Mouse (Mus musculus) myocyte (in vitro differentiated cells): Measurements from ENCODE around the gene Prickle4. TPM values are rescaled to one million over a fixed set of nuclear protein-coding genes. Genes with fewer than 3 reads are reported as not detected.
A peak's percentile ranks its signal among the peaks of the same experiment; 100 is the strongest.

Source experiments
- H3K27me3 ChIP-seq: one replicate; pipeline ENCODE4 v1.6.1; 2011; ENCODE audit not compliant: control insufficient read depth, insufficient read depth, insufficient read length
- H3K36me3 ChIP-seq: one replicate; pipeline ENCODE4 v1.6.1; 2011; ENCODE audit not compliant: control insufficient read depth, insufficient read depth
- H3K4me2 ChIP-seq: one replicate; pipeline ENCODE4 v1.6.1; 2011; ENCODE audit warnings: low read depth, control low read depth
- H3K4me3 ChIP-seq: one replicate; pipeline ENCODE4 v1.5.1; 2011; ENCODE audit warnings: mild to moderate bottlenecking, control low read depth, moderate library complexity
- H3K79me2 ChIP-seq: one replicate; pipeline ENCODE4 v1.6.1; 2011; ENCODE audit not compliant: control insufficient read depth, insufficient read depth
- H3ac ChIP-seq: one replicate; pipeline ENCODE4 v1.6.1; 2011; ENCODE audit not compliant: control insufficient read depth, insufficient read length
- CEBPB ChIP-seq: IDR thresholded peaks from 2 replicates; pipeline ENCODE4 v1.6.1; 2011; ENCODE audit warnings: mild to moderate bottlenecking, moderate library complexity; ENCODE audit not compliant: poor library complexity, insufficient read depth, severe bottlenecking
- E2F4 ChIP-seq: IDR thresholded peaks from one replicate; pipeline ENCODE4 v1.6.1; 2011; ENCODE audit warnings: mild to moderate bottlenecking, control low read depth, moderate library complexity; ENCODE audit not compliant: insufficient read depth
- MAX ChIP-seq: IDR thresholded peaks from one replicate; pipeline ENCODE4 v1.6.1; 2011; ENCODE audit warnings: low read depth, mild to moderate bottlenecking, control low read depth
- MYOD1 ChIP-seq, 3 experiments: IDR thresholded peaks; one replicate each; pipeline ENCODE4 v1.6.1; 2011; ENCODE audit warnings: control low read depth in 2 of 3, low read depth in 2 of 3, mild to moderate bottlenecking in 2 of 3, moderate library complexity in 1 of 3; ENCODE audit not compliant: insufficient read length in 2 of 3, control insufficient read depth in 1 of 3
- MYOG ChIP-seq, 3 experiments: IDR thresholded peaks; one replicate each; pipeline ENCODE4 v1.6.1; 2011; ENCODE audit warnings: control low read depth in 2 of 3, low read depth in 2 of 3, mild to moderate bottlenecking in 2 of 3; ENCODE audit not compliant: insufficient read length in 2 of 3, control insufficient read depth in 1 of 3, insufficient read depth in 1 of 3
- POLR2A ChIP-seq: IDR thresholded peaks from one replicate; pipeline ENCODE4 v1.6.1; 2011; ENCODE audit warnings: low read depth, mild to moderate bottlenecking, control low read depth, moderate library complexity; ENCODE audit not compliant: insufficient read length
- POLR2AphosphoS2 ChIP-seq: IDR thresholded peaks from one replicate; pipeline ENCODE4 v1.6.1; 2011; ENCODE audit warnings: low read depth, control low read depth; ENCODE audit not compliant: insufficient read length
- REST ChIP-seq: IDR thresholded peaks from one replicate; pipeline ENCODE4 v1.6.1; 2011; ENCODE audit warnings: mild to moderate bottlenecking, control low read depth, moderate library complexity; ENCODE audit not compliant: insufficient read depth, insufficient read length
- SRF ChIP-seq: IDR thresholded peaks from one replicate; pipeline ENCODE4 v1.6.1; 2011; ENCODE audit warnings: low read depth; ENCODE audit not compliant: control insufficient read depth, insufficient read length
- TCF12 ChIP-seq: IDR thresholded peaks from one replicate; pipeline ENCODE4 v1.6.1; 2011; ENCODE audit warnings: mild to moderate bottlenecking, control low read depth; ENCODE audit not compliant: poor library complexity, insufficient read depth, severe bottlenecking
- TCF3 ChIP-seq: IDR thresholded peaks from one replicate; pipeline ENCODE4 v1.6.1; 2011; ENCODE audit warnings: low read depth, control low read depth; ENCODE audit not compliant: insufficient read length
- USF1 ChIP-seq: IDR thresholded peaks from one replicate; pipeline ENCODE4 v1.6.1; 2011; ENCODE audit warnings: low read depth, mild to moderate bottlenecking, control low read depth, moderate library complexity
- polyA plus RNA-seq: library from polyadenylated mRNA; unstranded; fragments of >200 nt; fragmentation: generic; extraction: Trizol; gene quantifications from one replicate; pipeline ENCODE4 v1.2.1, GENCODE M21; 2012; ENCODE audit warnings: missing spikeins

The Prickle4 gene
- polyA plus RNA-seq, 1 experiment = 0.32 TPM

DNA sequence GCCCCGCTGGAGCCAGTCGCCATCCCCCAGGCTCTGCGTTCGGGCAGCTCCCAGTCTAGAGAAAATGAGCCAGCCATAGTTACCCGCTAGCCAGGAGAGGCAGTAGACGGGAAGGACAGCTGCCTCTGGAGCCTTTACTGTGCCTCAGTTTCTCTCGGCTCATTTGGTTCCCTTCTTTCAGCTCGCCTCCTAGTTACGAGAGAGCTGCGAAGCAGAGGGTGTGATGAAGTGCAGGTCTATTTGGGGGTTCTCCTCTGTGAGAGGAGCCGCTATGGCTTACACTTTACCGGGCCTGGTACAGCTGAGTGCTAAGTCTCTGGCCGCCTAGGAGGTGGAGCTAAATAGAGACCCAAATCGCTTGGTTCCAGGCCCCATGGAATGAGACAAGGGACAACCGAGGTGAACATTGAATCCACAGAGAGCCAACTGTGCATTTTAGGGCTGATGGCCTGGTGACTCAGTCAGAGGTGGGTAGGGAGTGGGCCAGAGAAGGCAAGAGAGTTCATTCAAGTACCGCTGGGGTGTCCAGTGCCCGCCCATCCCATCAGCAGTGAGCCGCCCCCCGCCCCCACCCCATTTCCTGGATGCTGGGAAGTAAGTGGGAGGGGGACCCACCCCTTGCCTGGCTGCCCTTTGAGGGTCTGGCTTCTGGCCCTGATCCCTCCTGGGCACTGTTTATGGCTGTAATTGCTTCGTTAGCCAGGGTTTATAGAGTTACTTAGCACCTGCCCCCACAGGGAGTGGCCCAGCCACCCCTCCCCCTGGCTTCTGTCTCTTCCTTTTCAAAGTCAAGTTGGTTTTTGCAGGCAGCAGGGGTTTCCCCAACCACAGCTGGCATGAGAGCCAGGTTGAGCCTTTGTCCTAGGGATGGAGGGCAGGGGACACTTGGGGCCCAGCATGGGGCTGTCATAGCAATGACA, 44.6 kb upstream of the Prickle4 start:
- no peaks in the 10 kb centered on the region for H3K27me3 ChIP-seq
- H3K79me2 ChIP-seq = no peaks in the 10 kb centered on the region
- H3K4me2 ChIP-seq = peak overlapping the region; percentile 93
- TF ChIP-seq TCF3 = no peak
- no peak for TF ChIP-seq TCF12
- peak in 2 of 3 experiments; percentile 7 to 43 for TF ChIP-seq MYOD1 (IDR thresholded peaks at IDR 0.05; ENCODE audit: control insufficient read depth in 1 of 3, insufficient read length in 2 of 3, low read depth in 2 of 3)
- TF ChIP-seq MYOG (IDR thresholded peaks at IDR 0.05; ENCODE audit: control insufficient read depth in 1 of 3, insufficient read depth in 1 of 3, insufficient read length in 2 of 3, low read depth in 2 of 3) = peak in 1 of 3 experiments; percentile 14
- H3K4me3 ChIP-seq = peak overlapping the region; percentile 41
- H3K36me3 ChIP-seq = no peaks in the 10 kb centered on the region
- H3ac ChIP-seq = no peak overlapping the region

DNA sequence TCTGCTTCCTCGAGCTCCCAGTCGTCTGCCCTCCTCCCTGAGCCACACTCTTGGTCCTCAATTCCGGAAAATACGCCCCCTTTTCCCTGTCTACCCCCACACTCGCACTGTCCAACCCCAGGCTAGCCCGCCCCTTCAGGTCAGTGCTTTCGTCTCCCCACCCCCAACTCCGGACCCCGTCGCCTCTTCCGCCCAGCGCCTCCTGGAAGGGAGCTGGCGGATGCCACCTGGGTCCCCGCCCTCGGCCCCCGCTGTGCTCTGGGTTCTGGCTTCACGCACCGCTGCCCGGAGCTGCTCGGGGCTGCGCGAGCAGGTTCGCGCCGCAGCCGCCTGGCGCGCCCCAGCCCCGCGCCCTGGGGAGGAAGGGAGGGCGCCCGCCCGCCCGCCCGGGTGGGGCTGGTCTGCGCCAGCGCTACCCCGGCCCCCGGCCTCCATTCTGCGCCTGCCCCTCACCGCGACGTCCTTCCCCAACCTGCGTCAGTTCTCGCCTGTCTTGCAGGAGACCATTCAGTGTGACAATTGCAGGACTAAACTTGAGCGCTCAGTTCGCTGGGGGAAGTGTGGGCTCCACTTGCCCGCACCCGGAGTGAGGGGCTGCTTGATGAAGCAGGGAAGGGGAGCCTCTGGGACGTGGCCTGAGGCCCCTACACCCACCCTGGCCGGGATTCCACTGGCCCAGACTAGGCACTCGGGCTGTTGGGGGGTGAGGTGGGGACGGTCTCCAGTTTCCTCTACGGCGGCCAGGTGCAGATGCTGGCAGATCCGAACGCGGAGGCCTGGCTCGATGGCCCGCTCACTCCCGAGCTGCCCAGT, 43.7 kb upstream of the Prickle4 start:
- Histone ChIP-seq H3K4me3 (peak overlapping the region; percentile 41), H3K27me3 (peaks cover 6% of the 10 kb centered on the region), H3ac (peak overlapping the region; percentile 24), H3K36me3 (no peaks in the 10 kb centered on the region), H3K79me2 (no peaks in the 10 kb centered on the region), H3K4me2 (peak overlapping the region; percentile 93)
- no peak for TF ChIP-seq REST
- TF ChIP-seq E2F4 = no peak
- TF ChIP-seq MYOD1 (IDR thresholded peaks at IDR 0.05; ENCODE audit: control insufficient read depth in 1 of 3, insufficient read length in 2 of 3, low read depth in 2 of 3) = no peak
- peak; percentile 13 for TF ChIP-seq POLR2A
- TF ChIP-seq TCF12 = no peak
- TF ChIP-seq MYOG (IDR thresholded peaks at IDR 0.05; ENCODE audit: control insufficient read depth in 1 of 3, insufficient read depth in 1 of 3, insufficient read length in 2 of 3, low read depth in 2 of 3) = peak in 2 of 3 experiments; percentile 6 to 12
- no peak for TF ChIP-seq USF1
- no peak for TF ChIP-seq MAX

DNA sequence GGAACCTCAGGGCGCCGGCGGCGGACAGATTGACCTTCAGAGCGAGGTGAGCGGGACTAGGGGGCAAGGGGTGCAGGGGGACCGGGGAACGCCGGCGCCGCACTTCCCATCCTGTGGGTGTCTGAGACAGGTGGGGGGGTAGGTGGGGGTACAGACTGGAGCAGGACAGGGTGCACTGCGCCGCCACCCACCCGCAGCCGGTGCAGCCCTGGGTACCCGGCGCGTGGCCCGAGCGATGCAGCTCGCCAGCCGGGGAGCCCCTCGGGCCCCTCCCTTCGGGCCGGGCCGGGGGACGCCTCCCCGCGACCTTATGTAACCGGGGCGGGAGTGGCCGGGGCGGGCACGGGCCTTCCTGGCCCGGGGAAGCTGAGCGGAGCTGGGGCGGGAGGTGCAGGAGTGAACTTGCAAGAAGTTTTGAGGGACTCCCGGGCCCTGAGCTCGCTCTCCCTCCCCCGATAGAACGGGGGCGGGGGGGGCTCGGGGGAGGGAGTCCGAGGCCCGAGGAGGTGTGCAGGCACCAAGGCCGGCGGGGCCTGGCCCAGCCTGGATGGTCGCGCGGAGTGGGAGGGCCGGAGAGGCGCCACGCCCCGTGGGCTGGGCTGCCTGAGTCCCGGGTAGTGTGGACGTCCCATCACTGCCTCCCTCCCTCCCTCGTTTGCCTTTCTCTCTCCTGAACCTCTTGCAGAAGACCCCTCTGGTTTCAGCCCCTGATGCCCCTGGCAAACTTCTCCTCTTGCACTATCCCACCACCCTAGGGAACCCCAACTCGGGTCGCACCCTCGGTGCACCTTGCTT, 42.9 kb upstream of the Prickle4 start:
- H3K4me2 ChIP-seq = peak overlapping the region; percentile 93
- H3ac ChIP-seq = peak overlapping the region; percentile 24
- H3K36me3 ChIP-seq = no peaks in the 10 kb centered on the region
- no peaks in the 10 kb centered on the region for H3K79me2 ChIP-seq
- H3K27me3 ChIP-seq = peaks cover 15% of the 10 kb centered on the region
- peak overlapping the region; percentile 41 for H3K4me3 ChIP-seq
- TF ChIP-seq POLR2A (peak; percentile 69), POLR2AphosphoS2 (peak; percentile 73), TCF3 (no peak), REST (no peak), MYOG (IDR thresholded peaks at IDR 0.05; ENCODE audit: control insufficient read depth in 1 of 3, insufficient read depth in 1 of 3, insufficient read length in 2 of 3, low read depth in 2 of 3) (peak in 1 of 3 experiments; percentile 3)

DNA sequence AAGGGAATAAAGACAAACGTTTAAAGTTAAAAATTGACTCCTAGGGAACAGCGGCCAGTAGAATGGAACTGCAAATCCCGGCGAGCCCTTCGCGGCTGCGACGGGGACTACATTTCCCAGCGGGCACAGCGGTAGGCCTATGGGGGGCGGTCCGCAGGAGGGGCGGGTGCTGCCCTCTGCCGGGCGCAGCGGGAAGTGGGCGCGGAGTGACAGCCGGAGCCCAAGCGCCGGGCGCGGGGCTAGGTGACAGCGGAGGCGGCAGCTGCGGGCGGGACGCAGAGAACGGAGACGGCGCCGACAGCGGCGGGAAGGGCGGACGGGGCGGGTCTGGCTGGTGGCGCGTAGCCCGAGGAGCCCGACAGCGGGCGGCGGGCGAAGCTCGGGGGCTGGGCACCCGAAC, 42.3 kb upstream of the Prickle4 start, which contains the start of gene Tfeb:
Gene Tfeb, plus strand, starts transcription at position 175 of the 400 bp plus-strand sequence.
- Histone ChIP-seq H3K36me3 (no peaks in the 10 kb centered on the region), H3K79me2 (no peaks in the 10 kb centered on the region), H3K27me3 (peaks cover 19% of the 10 kb centered on the region), H3K4me3 (peak within 1 kb of the TSS; percentile 41), H3K4me2 (peak within 1 kb of the TSS; percentile 93), H3ac (peak within 1 kb of the TSS; percentile 24)
- peak; percentile 28 for TF ChIP-seq POLR2A
- TF ChIP-seq E2F4 = peak; percentile 41
- peak; percentile 42 for TF ChIP-seq SRF
- no peak for TF ChIP-seq USF1
- no peak for TF ChIP-seq TCF3
- TF ChIP-seq TCF12 = no peak
- peak in 2 of 3 experiments; percentile 80 to 89 for TF ChIP-seq MYOG (IDR thresholded peaks at IDR 0.05; ENCODE audit: control insufficient read depth in 1 of 3, insufficient read depth in 1 of 3, insufficient read length in 2 of 3, low read depth in 2 of 3)
- TF ChIP-seq MYOD1 (IDR thresholded peaks at IDR 0.05; ENCODE audit: control insufficient read depth in 1 of 3, insufficient read length in 2 of 3, low read depth in 2 of 3) = peak in 2 of 3 experiments; percentile 58 to 78
- no peak for TF ChIP-seq CEBPB
